Mouse (Mus musculus) urinary bladder, postnatal 14 days (tissue): ENCODE measurements around the gene Eps15.

ENCODE experiments used
- DNase-seq: peaks from one replicate; pipeline ENCODE4 v3.0.0; 2021; ENCODE audit warnings: low spot score

Gene Eps15

GRCm38 (mm10) chr4:109268903-109269302, 11.2 kb upstream of the Eps15 start:
- DNase-seq, result no peak

GRCm38 (mm10) chr4:109271803-109272202, 8.3 kb upstream of the Eps15 start:
- DNase-seq, result no peak

DNA sequence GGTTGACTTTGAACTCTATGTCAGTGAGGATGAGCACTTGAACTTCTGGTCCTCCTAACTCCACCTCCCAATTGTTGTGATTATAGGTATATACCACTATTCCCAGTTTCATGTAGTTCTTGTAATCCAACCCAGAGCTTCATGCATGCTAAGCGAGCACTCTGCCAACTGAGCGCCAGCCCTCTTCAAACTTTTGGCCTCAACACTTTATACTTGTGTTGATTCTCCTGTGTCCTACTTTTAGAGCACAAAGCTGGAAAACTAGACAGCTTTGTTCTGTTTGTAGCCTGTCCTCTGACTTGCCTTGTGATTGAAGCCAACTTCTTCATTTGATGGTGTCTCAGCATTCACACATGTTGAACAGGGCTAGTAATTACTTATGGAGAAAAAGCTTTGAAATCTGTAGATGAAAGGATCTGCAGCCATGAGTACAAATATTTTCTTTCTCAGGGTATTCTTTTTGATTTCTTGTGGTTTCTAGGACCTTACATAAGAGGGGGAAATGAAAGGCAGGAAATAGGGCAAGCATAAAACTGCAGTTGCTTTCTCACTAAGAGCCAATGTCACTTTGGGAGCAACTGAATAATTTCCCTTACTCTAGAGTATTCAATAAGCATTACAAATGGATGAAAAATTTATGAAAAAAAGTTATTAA, 6.4 kb upstream of the Eps15 start:
- DNase-seq, result no peak

DNA sequence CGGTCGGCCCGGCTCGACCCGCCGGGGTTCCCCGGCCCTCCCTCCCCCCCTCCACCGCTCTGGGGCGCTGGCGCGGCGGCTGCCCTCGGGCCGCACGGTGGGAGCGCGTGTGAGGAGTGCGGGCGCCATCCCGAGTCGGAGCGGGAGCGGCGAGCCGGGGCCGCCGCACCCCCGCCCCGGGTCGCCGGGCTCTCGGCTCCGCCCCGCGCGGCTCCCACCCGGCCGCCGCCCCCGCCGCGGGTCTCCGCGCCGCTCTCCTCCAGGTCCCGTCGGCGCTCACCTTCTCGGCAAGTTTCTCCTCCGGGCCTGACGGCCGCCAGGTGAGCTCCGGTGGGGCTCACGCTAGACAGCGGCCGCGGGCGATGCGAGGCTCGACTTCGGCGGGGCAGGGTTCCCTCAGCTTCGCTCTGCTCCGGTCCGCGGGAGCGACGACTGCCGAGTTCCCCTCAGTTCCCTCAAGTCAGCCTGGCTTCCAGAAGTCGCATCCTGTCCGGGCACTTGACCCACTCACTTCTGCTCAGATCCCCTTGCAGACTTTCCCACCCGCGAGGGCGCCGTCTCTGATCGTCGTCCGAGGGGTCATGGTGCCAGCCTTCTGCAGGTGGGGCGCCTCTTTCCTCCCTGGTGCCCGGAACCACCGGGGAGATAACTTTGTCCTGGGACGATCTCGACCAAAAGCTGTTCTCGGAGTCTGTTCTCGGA, 542 bp downstream of the Eps15 start:
- peak; percentile 41 for DNase-seq

- DNase-seq, result no peak
Observed at GRCm38 (mm10) chr4:109281161-109281560, 1.1 kb downstream of the Eps15 start.

GRCm38 (mm10) chr4:109281946-109282345, 1.9 kb downstream of the Eps15 start:
- DNase-seq, result no peak

DNA sequence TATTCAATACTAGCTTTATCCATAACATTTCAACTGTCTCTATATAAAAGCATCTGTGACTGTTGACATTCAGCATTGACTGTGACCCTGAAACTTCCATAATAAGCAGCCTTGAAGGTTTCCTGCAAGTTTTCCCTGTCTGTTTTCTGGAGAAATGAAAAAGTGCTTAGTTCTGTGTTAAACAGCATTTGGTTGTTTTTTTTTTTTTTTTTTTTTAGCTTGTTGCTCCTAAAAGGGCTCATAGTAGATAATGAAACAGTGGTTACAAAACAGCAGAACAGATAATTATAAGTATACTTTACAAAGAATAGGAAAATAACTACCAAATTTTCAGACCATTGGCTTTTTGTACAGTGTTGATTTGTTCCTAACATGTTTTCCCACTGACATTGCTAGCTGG, 14.6 kb downstream of the Eps15 start:
- no peak for DNase-seq

DNA sequence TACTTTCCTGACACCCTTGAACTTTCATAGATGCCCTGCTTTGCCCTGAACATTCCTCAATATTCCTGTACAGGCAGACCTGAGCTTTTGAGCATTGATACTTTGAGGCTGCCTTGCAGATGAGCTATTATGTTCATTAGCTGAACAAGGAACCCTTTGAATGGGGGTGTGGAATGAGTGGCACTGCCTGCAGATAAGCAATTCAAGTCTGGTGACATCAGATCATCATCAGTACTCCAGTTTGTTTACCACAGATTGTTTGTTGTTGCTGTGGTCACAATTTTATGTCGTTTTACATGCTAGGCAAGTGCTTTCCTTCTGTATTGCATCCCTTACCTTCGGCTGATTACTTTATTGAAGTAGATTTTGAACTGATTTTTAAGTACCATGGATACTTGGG, 16.4 kb downstream of the Eps15 start:
- DNase-seq, result no peak

DNA sequence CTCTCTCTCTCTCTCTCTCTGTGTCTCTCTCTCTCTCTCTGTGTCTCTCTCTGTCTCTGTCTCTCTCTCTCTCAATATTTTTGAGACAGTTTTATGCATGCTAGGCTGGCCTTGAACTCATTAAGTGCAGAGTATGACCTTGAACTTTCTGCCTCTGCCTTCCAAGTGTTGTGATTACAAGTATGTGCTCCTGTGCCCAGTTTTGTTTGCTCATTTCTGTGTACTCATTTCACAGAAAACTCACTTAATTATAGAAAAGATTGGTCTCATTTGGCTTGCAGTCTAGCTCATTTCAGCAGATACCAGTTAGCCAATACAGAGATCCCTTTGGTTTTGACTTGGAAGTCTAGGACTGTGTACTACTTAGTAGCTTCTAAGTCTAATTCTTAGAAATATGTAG, 19.1 kb downstream of the Eps15 start:
- no peak for DNase-seq

GRCm38 (mm10) chr4:109316941-109317894, 37.1 kb downstream of the Eps15 start:
- no peak for DNase-seq

- no peak for DNase-seq
Observed at GRCm38 (mm10) chr4:109336796-109337195, 56.7 kb downstream of the Eps15 start.

GRCm38 (mm10) chr4:109341222-109341621, 61.2 kb downstream of the Eps15 start:
- no peak for DNase-seq

DNA sequence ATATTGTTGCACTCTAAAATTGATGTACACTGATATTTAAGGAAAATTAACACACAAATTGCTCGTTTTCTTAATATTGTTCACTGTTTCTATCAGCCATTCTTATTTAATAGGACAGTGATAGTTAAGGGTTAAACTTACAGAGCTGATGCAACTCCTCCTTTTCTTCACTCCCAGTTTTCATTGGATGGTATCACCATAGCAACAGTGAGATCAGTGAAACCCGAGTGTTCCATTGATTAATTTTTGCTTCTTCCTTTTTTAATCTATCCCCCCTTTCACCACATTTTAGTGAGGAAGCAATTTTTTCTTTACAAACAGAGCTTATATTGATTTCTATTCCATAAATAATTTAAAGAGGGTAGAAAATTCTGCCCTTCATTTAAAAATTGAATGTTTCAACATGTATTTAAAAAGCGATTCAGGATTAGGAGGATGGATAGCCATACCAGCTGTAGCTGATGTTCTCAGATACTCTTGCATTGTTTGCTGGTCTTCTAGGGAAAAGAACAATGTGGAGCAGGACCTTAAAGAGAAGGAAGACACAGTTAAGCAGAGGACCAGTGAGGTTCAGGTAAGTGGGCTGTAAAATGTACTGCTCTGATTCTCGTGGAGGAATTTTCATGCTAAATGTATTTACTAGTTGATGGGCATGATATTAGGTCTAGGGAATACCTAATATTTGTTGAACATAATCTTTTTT, 62.9 kb downstream of the Eps15 start:
- DNase-seq, result no peak

- no peak for DNase-seq
Observed at GRCm38 (mm10) chr4:109343909-109344308, 63.8 kb downstream of the Eps15 start.

GRCm38 (mm10) chr4:109378107-109378506, 98.0 kb downstream of the Eps15 start:
- no peak for DNase-seq

DNA sequence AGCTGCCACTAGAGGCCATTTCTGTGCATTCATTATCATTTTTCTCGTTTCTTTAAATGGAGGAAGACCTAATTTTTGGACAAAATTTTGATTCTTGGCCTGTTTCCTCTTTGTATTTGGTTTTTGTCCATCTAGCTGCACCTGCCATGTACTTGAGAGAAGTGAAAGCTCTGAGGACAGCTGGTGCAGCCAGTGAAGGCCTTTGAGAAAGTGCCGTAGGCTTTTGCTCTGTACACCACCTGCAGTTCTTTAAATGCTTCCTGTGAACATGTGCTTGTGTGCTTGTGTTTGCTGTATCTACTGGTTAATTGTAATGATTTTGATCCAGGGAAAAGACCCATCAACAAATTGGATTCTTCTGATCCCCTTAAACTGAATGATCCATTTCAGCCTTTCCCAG, 102.4 kb downstream of the Eps15 start:
- DNase-seq, result no peak

- no peak for DNase-seq
Observed at GRCm38 (mm10) chr4:109385599-109385998, 105.5 kb downstream of the Eps15 start.

DNA sequence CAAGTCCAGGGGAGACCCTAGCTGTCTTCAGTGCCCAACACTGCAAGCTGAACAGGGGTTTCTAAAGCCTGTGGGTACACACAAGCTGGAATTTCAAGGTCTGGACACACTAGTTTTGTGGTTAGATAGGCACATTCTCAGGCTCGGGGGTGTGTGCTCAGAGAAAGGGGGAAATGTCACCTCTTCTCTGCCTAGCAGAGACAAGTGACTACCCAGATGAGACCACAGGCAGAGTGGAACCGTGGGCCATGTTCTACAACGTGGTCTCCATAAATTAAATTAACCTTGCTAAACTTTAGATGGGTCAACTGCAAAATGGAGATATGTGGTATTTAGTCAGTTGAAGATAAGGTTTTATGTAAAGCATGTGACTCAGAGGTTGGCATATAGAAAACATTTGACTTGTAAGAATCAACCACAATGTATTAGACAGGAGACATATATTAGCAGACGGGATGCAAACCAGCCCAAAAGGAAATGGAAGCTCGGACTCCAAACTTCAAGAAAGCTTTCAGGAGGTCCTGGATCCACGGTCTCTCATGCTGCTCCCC, 113.2 kb downstream of the Eps15 start:
- no peak for DNase-seq

DNA sequence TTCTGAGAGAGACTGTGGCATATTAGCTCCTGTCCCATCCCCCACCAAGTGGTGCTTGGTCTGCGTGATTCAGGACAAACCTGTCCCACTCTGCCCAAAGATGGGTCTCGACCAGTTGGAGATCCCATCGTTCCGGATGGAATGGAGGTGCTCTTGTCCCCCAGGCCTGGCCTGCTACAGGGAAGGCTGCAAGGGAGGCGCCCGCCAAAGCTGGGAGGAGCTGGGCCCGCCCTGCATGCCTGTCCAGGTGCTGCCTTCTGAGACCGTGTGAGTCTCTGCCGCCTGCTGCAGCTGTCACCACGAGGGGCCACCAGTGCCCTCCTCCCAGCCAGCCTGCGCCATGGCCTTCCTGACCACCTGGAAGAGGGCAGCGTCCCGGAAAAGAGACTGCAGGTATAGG, 113.8 kb downstream of the Eps15 start:
- peak; percentile 52 for DNase-seq

DNA sequence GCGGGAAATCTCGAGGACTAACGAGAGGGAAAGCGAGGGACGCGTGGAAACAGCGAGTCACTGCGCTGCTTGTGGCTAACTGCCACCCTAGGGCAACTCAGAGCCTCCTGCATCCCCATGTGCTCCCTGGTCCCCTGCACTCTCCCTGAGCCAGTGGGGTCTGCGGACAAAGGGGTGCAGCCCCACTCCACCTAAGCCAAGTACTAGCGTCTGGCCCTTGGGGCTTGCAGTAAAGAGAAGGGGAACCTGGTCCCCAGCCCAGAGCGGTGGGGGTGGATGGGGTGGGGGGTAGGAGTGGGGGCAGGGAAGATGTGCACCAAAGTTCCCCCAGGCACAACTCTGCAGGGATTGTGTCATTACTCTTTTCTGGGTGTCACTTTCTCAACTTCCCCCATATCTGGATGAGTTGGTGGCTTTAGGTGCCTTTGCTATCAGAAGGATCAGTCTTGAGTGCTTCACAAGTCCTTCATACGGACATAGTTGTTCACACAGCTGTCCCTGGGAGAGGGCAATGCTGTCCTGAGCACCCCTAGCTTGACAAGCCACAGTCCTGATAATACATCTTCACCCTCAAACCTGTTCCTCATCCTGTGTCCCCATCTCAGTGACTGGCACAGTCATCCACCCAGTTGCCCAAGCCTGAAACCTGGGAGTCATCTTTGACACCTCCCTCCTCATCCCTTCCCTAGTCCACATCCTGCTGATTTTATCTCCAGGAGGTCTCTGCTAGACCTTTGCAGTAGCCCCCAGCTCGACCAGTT, 114.4 kb downstream of the Eps15 start:
- DNase-seq, result no peak

DNA sequence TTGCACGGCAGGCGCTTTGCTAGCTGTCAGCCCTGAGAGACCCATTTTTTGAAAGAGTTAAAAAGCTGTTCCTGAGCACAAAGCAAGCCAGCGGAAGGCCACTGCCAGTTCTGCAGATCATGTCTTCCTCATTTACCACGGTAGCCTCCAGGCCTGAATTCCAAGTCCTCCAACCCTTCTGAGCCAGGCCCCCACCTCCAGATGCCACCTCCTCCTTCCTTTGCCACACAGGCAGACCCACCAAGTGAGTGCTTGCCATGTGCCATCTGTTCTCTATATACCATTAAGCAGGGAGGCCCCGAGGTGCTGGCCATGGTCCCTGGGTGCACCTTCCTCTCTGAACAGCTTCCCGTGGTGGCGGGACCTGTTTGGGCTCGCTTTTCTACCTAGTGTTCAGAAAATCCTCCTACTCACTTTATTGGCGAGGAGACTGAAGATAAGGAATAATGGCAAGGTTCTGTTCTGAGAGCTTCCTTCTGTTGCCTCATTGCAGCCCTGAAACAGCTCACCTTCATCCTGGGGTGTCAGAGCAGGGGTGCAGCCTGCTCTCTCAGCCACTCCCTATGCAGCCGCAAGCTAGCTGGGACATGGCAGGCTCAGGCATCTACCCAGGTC, 120.4 kb downstream of the Eps15 start:
- DNase-seq, result no peak
